Mouse (Mus musculus): ENCODE measurements at regions not wholly inside any gene's neighbourhood (a gene's known extent, or its start where the extent isn't known, plus 50 kb on each side); places are given as distances from the start of the nearest gene placed in this dataset.

GRCm38 (mm10) chr1:78761061-78761515 lies 55.5 kb upstream of the Kcne4 start:
- no peaks in the 10 kb centered on the region for H3K27me3 ChIP-seq
- peak; percentile 96 for ATAC-seq (ENCODE audit: low FRiP score)
- no peak overlapping the region for H3K4me3 ChIP-seq
- H3K27ac ChIP-seq, result peak overlapping the region; percentile 19; the same call in 1 of the 2 replicates
- peaks cover 10% of the 10 kb centered on the region; the same call in 1 of the 2 replicates for H3K4me1 ChIP-seq
- H3K9me3 ChIP-seq (replicated peaks), result no peaks in the 10 kb centered on the region
- WGBS, result 38% methylated on average over 3 of the region's 3 CpGs
- H3K36me3 ChIP-seq, result no peaks in the 10 kb centered on the region
- no peak overlapping the region for H3K4me2 ChIP-seq (replicated peaks)
- H3K9ac ChIP-seq, result no peak overlapping the region
